ENCODE assay signal across 10 mouse cellular contexts in the genomic region with DNA sequence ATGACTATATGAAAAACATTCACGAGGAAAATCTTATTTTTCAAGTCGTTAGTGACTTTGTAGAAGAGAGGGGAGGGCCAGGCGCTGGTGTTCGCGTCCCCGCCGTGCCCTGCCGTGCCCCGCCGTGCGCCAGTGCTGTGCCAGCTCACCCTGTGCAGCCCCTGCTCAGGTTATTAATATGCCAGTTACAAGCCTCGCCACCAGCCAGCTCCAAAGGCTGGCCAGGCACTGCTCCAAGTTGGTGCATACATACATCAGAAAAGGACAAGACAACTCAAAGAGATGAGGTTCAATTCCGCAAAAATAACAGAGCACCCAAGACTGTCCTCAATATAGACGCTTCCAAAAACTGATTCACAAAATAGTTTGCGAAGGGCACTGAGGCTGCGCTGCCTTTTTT. TPM values are rescaled to one million over a fixed set of nuclear protein-coding genes. Genes with fewer than 3 reads are reported as not detected.
A peak's percentile ranks its signal among the peaks of the same experiment; 100 is the strongest.
DNase-seq lines count a peak whose midpoint lies in the region; ATAC-seq and TF ChIP-seq lines count a peak whose summit lies in the region.
"Had no signal": no experiment of that assay in that cellular context is flagged by ENCODE, and none has a peak within 500 bp of the region (broad histone marks: within the 10 kb centered on the region; RNA-seq: fewer than 3 reads in every experiment).

No protein-coding gene starts in this region.

- intact Hi-C loops in heart, adult 2 months (cut with DNase I) = loop anchor here (1.0 kb wide), 1 partner anchor 14 kb away; no protein-coding TSS in a partner anchor

- H3K4me2 ChIP-seq in heart, embryonic 11.5 days = no peak overlapping the region
- H3K4me2 ChIP-seq: neural tube, embryonic 12.5 days had no signal

- H3K9ac ChIP-seq in heart, adult 2 months (ENCODE audit: low read depth, low read length) = no peak overlapping the region
- H3K9ac ChIP-seq in heart, embryonic 11.5 days (ENCODE audit: low read depth, low read length) = no peak overlapping the region
- H3K9ac ChIP-seq: neural tube, embryonic 12.5 days had no signal

- no peaks in the 10 kb centered on the region for H3K27me3 ChIP-seq in heart, adult 2 months (ENCODE audit: control insufficient read depth, insufficient read depth, low read length)
- H3K27me3 ChIP-seq in heart, embryonic 11.5 days (ENCODE audit: control insufficient read depth, insufficient read depth, low read length) = no peaks in the 10 kb centered on the region
- H3K27me3 ChIP-seq: neural tube, embryonic 12.5 days had no signal

- 65% methylated on average over 16 of the region's 16 CpGs for WGBS in heart, adult 2 months
- WGBS in heart, embryonic 11.5 days (ENCODE audit: insufficient replicate concordance) = 91% methylated on average over 16 of the region's 16 CpGs

- TF ChIP-seq EP300 in heart, adult 2 months (IDR thresholded peaks at IDR 0.05; ENCODE audit: insufficient read depth, low read depth, low read length) = no peak

- no peak for TF ChIP-seq CTCF in heart, adult 2 months (IDR thresholded peaks at IDR 0.05)

- TF ChIP-seq POLR2A in heart, adult 2 months (IDR thresholded peaks at IDR 0.05; ENCODE audit: insufficient read depth, low read depth, low read length) = no peak

- peaks cover 33% of the 10 kb centered on the region for H3K4me1 ChIP-seq in heart, adult 2 months (ENCODE audit: control insufficient read depth, insufficient read depth, low read length)
- H3K4me1 ChIP-seq in heart, embryonic 11.5 days (ENCODE audit: control insufficient read depth, insufficient read depth, low read length) = peaks cover 35% of the 10 kb centered on the region

- H3K4me3 ChIP-seq in heart, adult 2 months = no peak overlapping the region
- no peak overlapping the region for H3K4me3 ChIP-seq in heart, embryonic 11.5 days (ENCODE audit: low read depth, low read length)
- H3K4me3 ChIP-seq: neural tube, embryonic 12.5 days had no signal

- no peaks in the 10 kb centered on the region for H3K9me3 ChIP-seq in heart, embryonic 11.5 days (replicated peaks; ENCODE audit: control insufficient read depth, low read length)
- H3K9me3 ChIP-seq: neural tube, embryonic 12.5 days had no signal

- H3K36me3 ChIP-seq in heart, adult 2 months (ENCODE audit: control insufficient read depth, insufficient read depth, low read length) = no peaks in the 10 kb centered on the region; the same call in 1 of the 2 replicates
- H3K36me3 ChIP-seq in heart, embryonic 11.5 days (ENCODE audit: control insufficient read depth, insufficient read depth, low read length) = no peaks in the 10 kb centered on the region
- H3K36me3 ChIP-seq: neural tube, embryonic 12.5 days had no signal

- peak overlapping the region; percentile 48 for H3K27ac ChIP-seq in heart, adult 2 months
- H3K27ac ChIP-seq in heart, embryonic 11.5 days (ENCODE audit: low read depth, low read length) = no peak overlapping the region
- H3K27ac ChIP-seq: neural tube, embryonic 12.5 days had no signal

- peak; percentile 53 to 60 for DNase-seq in heart, adult 2 months
- peak; percentile 35 for DNase-seq in Muller cell, postnatal 12 days (ENCODE audit: inconsistent ontology term)
- peak; percentile 43 for DNase-seq in cerebellum, adult 8-10 months
- DNase-seq in heart, postnatal 4 days = peak; percentile 61
- no peak for DNase-seq in adrenal gland, postnatal 10 days
- no peak for DNase-seq in T-cell, adult 2 months (ENCODE audit: low spot score)
- DNase-seq: thymus, postnatal 36 days had no signal

- H3K79me2 ChIP-seq in heart, adult 2 months (replicated peaks; ENCODE audit: control insufficient read depth, insufficient read depth, low read length) = peaks cover 4% of the 10 kb centered on the region

- no peak for ATAC-seq in heart, embryonic 11.5 days (replicated peaks; ENCODE audit: insufficient number of reproducible peaks, low FRiP score, low TSS enrichment)
- ATAC-seq in megakaryocyte-erythroid progenitor cell, adult 5-6 weeks (replicated peaks; ENCODE audit: low FRiP score, low TSS enrichment, poor library complexity, severe bottlenecking) = no peak

RNA-seq across cellular contexts. Expression of a gene that starts 51.7 kb away (rescaled TPM):
- total RNA-seq in heart, adult 2 months (2021) = 10 to 100 TPM; 26.6 to 27.0 TPM
- 23.1 and 26.2 TPM in 2 replicates for polyA plus RNA-seq in heart, adult 2 months (2012; rRNA removed)
- polyA plus RNA-seq in heart, embryonic 11.5 days (2014; fragmentation: Nextera tagmentation; extraction: Ambion mirVana) = 14.3 and 15.7 TPM in 2 replicates
- 10 to 100 TPM; 34.0 to 36.3 TPM for total RNA-seq in heart, postnatal 4 days (2021)
- 10 to 100 TPM; 20.6 to 23.4 TPM for total RNA-seq in adrenal gland, postnatal 10 days (2021)
- total RNA-seq in megakaryocyte-erythroid progenitor cell, adult 5-6 weeks (2014; fragmentation: Nextera tagmentation) = 1.9 and 4.1 TPM in 2 replicates
- total RNA-seq in megakaryocyte-erythroid progenitor cell, adult 5-6 weeks (2017) = 1.0 and 5.1 TPM in 2 replicates

Comparison
In these comparisons a context has a peak if more than half of its experiments do, and no peak if none do; other contexts are left out.
1. DNase-seq: peak in heart, adult 2 months (2 of 2), Muller cell, postnatal 12 days (single experiment), cerebellum, adult 8-10 months (single experiment) and heart, postnatal 4 days (single experiment); none in adrenal gland, postnatal 10 days (single experiment) and T-cell, adult 2 months (single experiment).